Mouse (Mus musculus): ENCODE measurements around the gene Hmgb1. TPM values are rescaled to one million over a fixed set of nuclear protein-coding genes. Genes with fewer than 3 reads are reported as not detected.
A peak's percentile ranks its signal among the peaks of the same experiment; 100 is the strongest.

The Hmgb1 gene
- total and polyA plus RNA-seq, 2 experiments: 17.1 to 131 TPM

GRCm38 (mm10) chr5:149050588-149051160 lies 133.6 kb downstream of the Hmgb1 start:
- H3K27me3 ChIP-seq (ENCODE audit: control insufficient read depth, insufficient read depth, low read length): no peaks in the 10 kb centered on the region
- peak overlapping the region; percentile 99 for H3K27ac ChIP-seq (replicated peaks; ENCODE audit: insufficient read depth, low read depth, low read length)
- peaks cover 6% of the 10 kb centered on the region; the same call in 1 of the 2 replicates for H3K4me1 ChIP-seq (ENCODE audit: control insufficient read depth, insufficient read depth, low read length)
- TF ChIP-seq CTCF (IDR thresholded peaks at IDR 0.05; ENCODE audit: low read depth, low read length) (no peak), POLR2A (IDR thresholded peaks at IDR 0.05; ENCODE audit: extremely low read depth, insufficient read depth, low read length) (no peak)
- WGBS: 5% methylated on average over 10 of the region's 10 CpGs
- H3K36me3 ChIP-seq (ENCODE audit: control insufficient read depth, insufficient read depth, low read length): peaks cover 25% of the 10 kb centered on the region
- H3K9ac ChIP-seq (ENCODE audit: low read depth, low read length): peak overlapping the region; percentile 99
- peak; percentile 43 for DNase-seq (ENCODE audit: extremely low read depth, low read depth, low spot score)
- no peaks in the 10 kb centered on the region for H3K79me2 ChIP-seq (ENCODE audit: control insufficient read depth, insufficient read depth, low read length)
- H3K4me3 ChIP-seq (ENCODE audit: insufficient read depth, low read depth, low read length): peak overlapping the region; percentile 95

- WGBS: 66% methylated on average over 3 of the region's 3 CpGs
Measured at GRCm38 (mm10) chr5:149049435-149049834, 134.9 kb downstream of the Hmgb1 start.

DNA sequence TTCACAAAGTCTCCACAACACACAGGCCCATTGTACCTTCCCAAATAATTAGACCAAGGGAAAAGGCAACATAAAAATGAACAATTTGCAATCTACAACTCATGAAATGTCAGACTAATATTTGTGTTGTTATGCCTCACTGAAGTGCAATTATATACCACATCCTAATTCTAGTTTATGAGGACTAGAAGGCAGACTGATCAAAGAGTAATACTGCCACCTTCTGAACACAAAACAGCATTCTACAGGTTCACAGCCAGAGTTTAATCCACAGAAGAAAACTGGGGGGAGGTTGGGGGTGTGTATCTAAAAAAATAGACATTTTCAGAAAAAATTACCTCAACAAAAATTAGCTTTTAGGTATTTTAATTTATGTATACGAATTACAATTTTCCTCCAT lies 135.3 kb downstream of the Hmgb1 start:
- H3K4me1 ChIP-seq (ENCODE audit: control insufficient read depth, insufficient read depth, low read length): peaks cover 6% of the 10 kb centered on the region; the same call in 1 of the 2 replicates
- no peaks in the 10 kb centered on the region for H3K79me2 ChIP-seq (ENCODE audit: control insufficient read depth, insufficient read depth, low read length)
- H3K9ac ChIP-seq (ENCODE audit: low read depth, low read length): no peak overlapping the region
- WGBS: 85% methylated on average over 1 of the region's 1 CpGs
- DNase-seq (ENCODE audit: extremely low read depth, low read depth, low spot score): peak; percentile 31
- no peak overlapping the region for H3K4me3 ChIP-seq (ENCODE audit: insufficient read depth, low read depth, low read length)
- no peaks in the 10 kb centered on the region for H3K27me3 ChIP-seq (ENCODE audit: control insufficient read depth, insufficient read depth, low read length)
- no peak overlapping the region for H3K27ac ChIP-seq (replicated peaks; ENCODE audit: insufficient read depth, low read depth, low read length)
- peaks cover 27% of the 10 kb centered on the region for H3K36me3 ChIP-seq (ENCODE audit: control insufficient read depth, insufficient read depth, low read length)
- TF ChIP-seq CTCF (IDR thresholded peaks at IDR 0.05; ENCODE audit: low read depth, low read length): no peak
- no peak for TF ChIP-seq POLR2A (IDR thresholded peaks at IDR 0.05; ENCODE audit: extremely low read depth, insufficient read depth, low read length)

More at GRCm38 (mm10) chr5:149049435-149049834, 134.9 kb downstream of the Hmgb1 start:
- Histone ChIP-seq H3K27ac (replicated peaks; ENCODE audit: insufficient read depth, low read depth, low read length) (no peak overlapping the region), H3K4me1 (ENCODE audit: control insufficient read depth, insufficient read depth, low read length) (peaks cover 6% of the 10 kb centered on the region; the same call in 1 of the 2 replicates), H3K79me2 (ENCODE audit: control insufficient read depth, insufficient read depth, low read length) (no peaks in the 10 kb centered on the region), H3K4me3 (ENCODE audit: insufficient read depth, low read depth, low read length) (no peak overlapping the region), H3K36me3 (ENCODE audit: control insufficient read depth, insufficient read depth, low read length) (peaks cover 27% of the 10 kb centered on the region), H3K9ac (ENCODE audit: low read depth, low read length) (no peak overlapping the region), H3K27me3 (ENCODE audit: control insufficient read depth, insufficient read depth, low read length) (no peaks in the 10 kb centered on the region)
- no peak for TF ChIP-seq CTCF (IDR thresholded peaks at IDR 0.05; ENCODE audit: low read depth, low read length)
- TF ChIP-seq POLR2A (IDR thresholded peaks at IDR 0.05; ENCODE audit: extremely low read depth, insufficient read depth, low read length): no peak
- DNase-seq (ENCODE audit: extremely low read depth, low read depth, low spot score): no peak

- DNase-seq (ENCODE audit: extremely low read depth, low read depth, low spot score): no peak
- TF ChIP-seq CTCF (IDR thresholded peaks at IDR 0.05; ENCODE audit: low read depth, low read length) (no peak), POLR2A (IDR thresholded peaks at IDR 0.05; ENCODE audit: extremely low read depth, insufficient read depth, low read length) (no peak)
- peaks cover 27% of the 10 kb centered on the region for H3K36me3 ChIP-seq (ENCODE audit: control insufficient read depth, insufficient read depth, low read length)
- WGBS: 92% methylated on average over 9 of the region's 9 CpGs
- H3K4me1 ChIP-seq (ENCODE audit: control insufficient read depth, insufficient read depth, low read length): peaks cover 6% of the 10 kb centered on the region; the same call in 1 of the 2 replicates
- H3K9ac ChIP-seq (ENCODE audit: low read depth, low read length): no peak overlapping the region
- H3K79me2 ChIP-seq (ENCODE audit: control insufficient read depth, insufficient read depth, low read length): no peaks in the 10 kb centered on the region
- no peak overlapping the region for H3K27ac ChIP-seq (replicated peaks; ENCODE audit: insufficient read depth, low read depth, low read length)
- H3K27me3 ChIP-seq (ENCODE audit: control insufficient read depth, insufficient read depth, low read length): no peaks in the 10 kb centered on the region
- no peak overlapping the region for H3K4me3 ChIP-seq (ENCODE audit: insufficient read depth, low read depth, low read length)
Measured at GRCm38 (mm10) chr5:149046650-149047049, 137.6 kb downstream of the Hmgb1 start.

- no peak overlapping the region for H3K27ac ChIP-seq (replicated peaks; ENCODE audit: insufficient read depth, low read depth, low read length)
- no peak for TF ChIP-seq POLR2A (IDR thresholded peaks at IDR 0.05; ENCODE audit: extremely low read depth, insufficient read depth, low read length)
- TF ChIP-seq CTCF (IDR thresholded peaks at IDR 0.05; ENCODE audit: low read depth, low read length): no peak
- peaks cover 27% of the 10 kb centered on the region for H3K36me3 ChIP-seq (ENCODE audit: control insufficient read depth, insufficient read depth, low read length)
- H3K79me2 ChIP-seq (ENCODE audit: control insufficient read depth, insufficient read depth, low read length): no peaks in the 10 kb centered on the region
- no peaks in the 10 kb centered on the region for H3K27me3 ChIP-seq (ENCODE audit: control insufficient read depth, insufficient read depth, low read length)
- H3K4me1 ChIP-seq (ENCODE audit: control insufficient read depth, insufficient read depth, low read length): peaks cover 6% of the 10 kb centered on the region; the same call in 1 of the 2 replicates
- no peak for DNase-seq (ENCODE audit: extremely low read depth, low read depth, low spot score)
- H3K9ac ChIP-seq (ENCODE audit: low read depth, low read length): no peak overlapping the region
- 81% methylated on average over 9 of the region's 9 CpGs for WGBS
- H3K4me3 ChIP-seq (ENCODE audit: insufficient read depth, low read depth, low read length): no peak overlapping the region
Measured at GRCm38 (mm10) chr5:149045470-149046085, 138.7 kb downstream of the Hmgb1 start.

DNA sequence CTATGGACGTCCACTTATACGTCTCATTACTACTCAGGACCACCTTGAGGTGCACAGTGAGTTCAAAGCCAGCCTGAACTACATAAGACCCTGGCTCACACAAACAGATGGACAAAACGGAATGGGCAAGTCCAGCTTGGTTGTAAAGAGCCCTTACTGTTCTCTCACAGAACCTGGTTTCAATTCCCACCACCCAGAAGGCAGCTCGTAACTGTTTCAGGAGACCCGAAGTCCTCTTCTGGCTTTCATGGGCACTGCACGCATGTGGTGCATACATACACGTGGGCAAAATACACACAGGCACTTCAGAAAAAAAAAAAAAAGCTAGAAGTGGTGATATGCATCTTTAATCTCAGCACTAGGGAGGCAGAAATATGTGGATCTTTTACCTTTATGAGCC lies 139.2 kb downstream of the Hmgb1 start:
- H3K4me1 ChIP-seq (ENCODE audit: control insufficient read depth, insufficient read depth, low read length): peaks cover 2% of the 10 kb centered on the region; the same call in 1 of the 2 replicates
- H3K27me3 ChIP-seq (ENCODE audit: control insufficient read depth, insufficient read depth, low read length): no peaks in the 10 kb centered on the region
- WGBS: 89% methylated on average over 7 of the region's 7 CpGs
- no peak overlapping the region for H3K4me3 ChIP-seq (ENCODE audit: insufficient read depth, low read depth, low read length)
- no peak for TF ChIP-seq POLR2A (IDR thresholded peaks at IDR 0.05; ENCODE audit: extremely low read depth, insufficient read depth, low read length)
- TF ChIP-seq CTCF (IDR thresholded peaks at IDR 0.05; ENCODE audit: low read depth, low read length): no peak
- H3K79me2 ChIP-seq (ENCODE audit: control insufficient read depth, insufficient read depth, low read length): no peaks in the 10 kb centered on the region
- DNase-seq (ENCODE audit: extremely low read depth, low read depth, low spot score): no peak
- H3K9ac ChIP-seq (ENCODE audit: low read depth, low read length): no peak overlapping the region
- no peak overlapping the region for H3K27ac ChIP-seq (replicated peaks; ENCODE audit: insufficient read depth, low read depth, low read length)
- peaks cover 26% of the 10 kb centered on the region for H3K36me3 ChIP-seq (ENCODE audit: control insufficient read depth, insufficient read depth, low read length)
